Mouse (Mus musculus) layer of hippocampus, postnatal 25 days (tissue): ENCODE measurements at regions not wholly inside any gene's neighbourhood (a gene's known extent, or its start where the extent isn't known, plus 50 kb on each side); places are given as distances from the start of the nearest gene placed in this dataset.
A peak's percentile ranks its signal among the peaks of the same experiment; 100 is the strongest.

ENCODE experiments used
- DNase-seq, 2 experiments: peaks; one replicate each; pipeline ENCODE4 v3.0.0; 2022; ENCODE audit warnings: mixed read lengths in 2 of 2, low spot score in 1 of 2; ENCODE audit errors: extremely low spot score in 1 of 2

DNA sequence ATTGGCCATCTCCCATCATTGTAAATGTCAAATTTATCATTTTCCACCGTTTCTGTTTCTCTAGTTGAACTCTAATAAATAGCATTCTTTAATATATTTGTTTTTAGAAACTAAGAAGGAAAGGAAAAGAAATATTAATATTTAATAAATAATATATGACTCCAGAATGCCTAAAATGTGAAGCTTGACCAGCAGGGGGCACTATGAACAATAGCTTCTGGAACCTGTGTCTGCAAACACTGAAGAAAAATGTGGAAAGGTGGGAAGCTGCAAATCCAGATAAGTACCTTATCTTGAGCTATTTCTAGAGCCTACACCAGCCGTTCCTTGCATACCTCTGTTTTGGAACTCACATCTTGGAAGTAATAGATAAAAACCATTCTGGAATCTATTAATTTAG lies 493.7 kb upstream of the Lingo2 start:
- DNase-seq: peak in 1 of 2 experiments; percentile 12

DNA sequence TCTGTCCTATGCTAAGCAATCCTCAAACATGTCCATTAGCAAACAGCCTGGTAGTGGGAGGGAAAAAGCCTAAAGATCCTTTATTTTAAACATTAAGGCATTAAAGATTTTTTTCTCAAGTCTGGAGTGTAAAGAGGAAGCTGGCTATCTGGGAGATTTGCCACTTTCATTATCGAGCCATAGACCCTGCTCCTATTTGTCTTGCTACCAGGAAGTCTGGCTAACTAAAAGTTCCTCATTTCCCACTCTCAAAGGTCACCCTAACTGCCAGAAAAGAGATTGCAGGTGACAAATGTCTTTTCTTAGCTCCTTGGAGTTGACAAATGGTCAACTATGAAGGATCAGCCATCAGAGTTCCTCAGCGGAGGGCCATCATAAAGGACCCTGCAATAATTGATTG lies 461.2 kb upstream of the Lingo2 start:
- DNase-seq: no peak

DNA sequence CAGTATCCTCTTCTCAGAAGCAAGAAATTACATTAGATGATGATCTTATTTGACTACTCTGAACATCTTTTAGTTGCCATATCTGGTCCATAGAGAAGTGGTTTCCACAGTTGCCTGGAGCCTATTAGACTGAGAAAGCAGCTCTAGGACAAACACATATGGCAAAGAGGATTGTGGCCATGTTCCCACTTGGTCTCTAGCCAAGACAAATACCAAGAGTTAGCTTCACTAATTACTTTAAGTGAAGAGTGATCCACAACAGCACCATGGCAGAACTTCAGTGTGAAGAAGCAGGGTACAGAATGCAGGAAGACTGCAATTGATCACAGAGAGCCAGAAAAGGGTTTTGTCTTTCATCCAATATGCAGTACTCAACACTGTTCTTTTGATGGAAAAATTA lies 436.6 kb upstream of the Lingo2 start:
- DNase-seq: no peak

DNA sequence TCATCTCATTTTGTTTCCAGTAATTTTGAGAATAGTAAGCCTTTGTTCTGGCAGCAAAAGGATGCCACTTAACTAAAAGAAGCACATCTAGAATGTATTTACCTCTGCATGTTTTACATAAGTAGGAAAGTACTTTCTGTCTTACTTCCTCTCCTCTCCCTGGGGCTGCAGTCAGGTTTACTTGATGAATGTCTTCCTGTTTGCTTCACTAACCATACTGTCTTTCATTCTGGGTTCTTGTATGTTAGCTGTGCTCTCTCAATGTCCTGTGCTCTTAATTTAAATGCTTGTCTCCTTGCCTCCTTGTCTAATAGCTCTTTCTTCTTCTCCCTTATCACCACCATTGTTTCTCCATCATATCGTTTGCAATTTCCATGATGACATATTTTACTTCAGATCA lies 435.3 kb upstream of the Lingo2 start:
- DNase-seq: no peak

DNA sequence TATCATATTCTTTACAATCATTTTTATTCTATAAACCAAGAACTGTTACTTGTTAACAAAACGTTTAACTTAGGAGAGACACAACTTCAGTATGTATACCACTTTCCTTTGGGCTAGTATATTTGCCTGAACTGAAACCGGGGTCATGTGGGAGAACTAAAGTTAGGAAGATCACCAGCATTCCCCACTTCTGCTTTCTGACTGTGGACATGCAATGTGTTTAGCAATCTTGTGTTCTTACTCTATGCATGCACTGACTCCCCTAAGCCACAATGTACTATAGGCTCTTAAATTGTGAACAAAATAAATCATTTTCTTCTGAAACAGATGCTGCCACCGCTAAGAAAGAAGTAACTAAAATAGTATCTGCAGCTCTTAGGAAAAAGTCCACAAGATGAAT lies 412.7 kb upstream of the Lingo2 start:
- DNase-seq: no peak

DNA sequence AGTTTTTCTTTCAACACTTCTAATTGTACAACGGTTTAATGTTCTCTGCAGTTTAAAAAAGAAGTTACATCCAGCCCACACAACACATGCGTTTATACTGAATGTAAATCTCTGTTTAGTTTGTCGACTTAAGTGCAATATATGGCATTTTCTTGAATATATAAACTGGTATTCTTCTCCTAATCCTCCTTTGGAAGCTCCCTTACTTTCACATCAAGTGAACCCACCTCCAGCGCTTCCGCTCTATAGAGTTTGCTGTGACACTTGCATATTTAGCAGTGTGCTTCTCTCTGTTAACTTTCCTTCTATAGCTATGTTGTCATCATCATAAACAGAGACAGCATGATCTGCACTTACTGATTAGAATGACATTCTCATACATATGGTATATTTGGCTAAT lies 409.7 kb upstream of the Lingo2 start:
- no peak for DNase-seq

DNA sequence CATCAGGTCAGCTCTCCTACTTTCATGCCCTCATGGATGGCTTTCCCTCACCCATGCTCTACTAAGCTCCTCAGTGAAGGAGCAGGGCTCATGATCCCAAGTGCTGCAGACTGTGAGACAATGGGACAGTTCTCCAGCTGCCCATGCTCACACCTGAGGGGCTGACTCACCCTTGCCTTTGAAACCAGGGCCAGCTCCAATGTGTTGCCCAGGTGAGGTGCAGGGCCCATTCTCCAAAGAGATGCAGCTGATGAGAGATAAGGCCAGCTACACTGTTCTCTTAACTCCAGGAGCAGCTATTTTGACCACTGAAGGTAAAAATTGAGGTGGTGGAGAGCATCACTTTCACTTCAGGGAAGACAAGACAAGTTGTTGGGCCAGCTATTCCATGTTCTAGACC lies 386.8 kb upstream of the Lingo2 start:
- no peak for DNase-seq
